Mouse (Mus musculus): Measurements from ENCODE around the gene Ablim2. TPM values are rescaled to one million over a fixed set of nuclear protein-coding genes. Genes with fewer than 3 reads are reported as not detected.

Gene Ablim2
- polyA plus RNA-seq, 2 experiments = 0.16 TPM; not detected in 1

- WGBS (ENCODE audit: insufficient replicate concordance) = 48% methylated on average over 13 of the region's 13 CpGs
- no peak overlapping the region for H3K9ac ChIP-seq (replicated peaks)
- no peak overlapping the region for H3K27ac ChIP-seq
- H3K4me3 ChIP-seq (ENCODE audit: insufficient read depth in 1 of 2, low read depth in 2 of 2, low read length in 2 of 2) = no peak overlapping the region
- H3K27me3 ChIP-seq (ENCODE audit: control insufficient read depth, insufficient read depth, low read length) = no peaks in the 10 kb centered on the region
- no peaks in the 10 kb centered on the region for H3K9me3 ChIP-seq (ENCODE audit: control insufficient read depth, low read length)
- ATAC-seq (ENCODE audit: insufficient read depth) (no peak), DNase-seq (ENCODE audit: low read depth in 3 of 3, low spot score in 3 of 3) (no peak)
- no peaks in the 10 kb centered on the region for H3K36me3 ChIP-seq (replicated peaks; ENCODE audit: control insufficient read depth, insufficient read depth, low read depth)
- H3K4me2 ChIP-seq (ENCODE audit: low read depth) = no peak overlapping the region
- H3K4me1 ChIP-seq (replicated peaks; ENCODE audit: control insufficient read depth in 2 of 2, insufficient read depth in 2 of 2, low read length in 1 of 2) = no peaks in the 10 kb centered on the region
- TF ChIP-seq EP300 (IDR thresholded peaks at IDR 0.05; ENCODE audit: low read depth) = no peak
- TF ChIP-seq CTCF (IDR thresholded peaks at IDR 0.05; ENCODE audit: low read depth) = no peak
Observed at GRCm38 (mm10) chr5:35741225-35741820, 16.4 kb upstream of the Ablim2 start.

- H3K9ac ChIP-seq (replicated peaks) = no peak overlapping the region
- no peaks in the 10 kb centered on the region for H3K27me3 ChIP-seq (ENCODE audit: control insufficient read depth, insufficient read depth, low read length)
- H3K4me2 ChIP-seq (ENCODE audit: low read depth) = no peak overlapping the region
- H3K4me1 ChIP-seq (replicated peaks; ENCODE audit: control insufficient read depth in 2 of 2, insufficient read depth in 2 of 2, low read length in 1 of 2) = no peaks in the 10 kb centered on the region
- no peaks in the 10 kb centered on the region for H3K36me3 ChIP-seq (replicated peaks; ENCODE audit: control insufficient read depth, insufficient read depth, low read depth)
- DNase-seq (ENCODE audit: low read depth in 3 of 3, low spot score in 3 of 3) (no peak), ATAC-seq (ENCODE audit: insufficient read depth) (no peak)
- H3K4me3 ChIP-seq (ENCODE audit: insufficient read depth in 1 of 2, low read depth in 2 of 2, low read length in 2 of 2) = no peak overlapping the region
- WGBS (ENCODE audit: insufficient replicate concordance) = 48% methylated on average over 8 of the region's 8 CpGs
- no peak overlapping the region for H3K27ac ChIP-seq
- no peaks in the 10 kb centered on the region for H3K9me3 ChIP-seq (ENCODE audit: control insufficient read depth, low read length)
- TF ChIP-seq EP300 (IDR thresholded peaks at IDR 0.05; ENCODE audit: low read depth) (no peak), CTCF (IDR thresholded peaks at IDR 0.05; ENCODE audit: low read depth) (no peak)
Observed at GRCm38 (mm10) chr5:35743238-35743951, 14.3 kb upstream of the Ablim2 start.

- H3K27ac ChIP-seq = no peak overlapping the region
- ATAC-seq (ENCODE audit: insufficient read depth) = no peak
Observed at GRCm38 (mm10) chr5:35743990-35744722, 13.5 kb upstream of the Ablim2 start.

GRCm38 (mm10) chr5:35745406-35745805 lies 12.3 kb upstream of the Ablim2 start:
- Histone ChIP-seq H3K4me3 (ENCODE audit: insufficient read depth in 1 of 2, low read depth in 2 of 2, low read length in 2 of 2) (no peak overlapping the region), H3K9me3 (ENCODE audit: control insufficient read depth, low read length) (no peaks in the 10 kb centered on the region), H3K4me1 (replicated peaks; ENCODE audit: control insufficient read depth in 2 of 2, insufficient read depth in 2 of 2, low read length in 1 of 2) (no peaks in the 10 kb centered on the region), H3K9ac (replicated peaks) (no peak overlapping the region), H3K27ac (no peak overlapping the region), H3K36me3 (replicated peaks; ENCODE audit: control insufficient read depth, insufficient read depth, low read depth) (no peaks in the 10 kb centered on the region), H3K27me3 (ENCODE audit: control insufficient read depth, insufficient read depth, low read length) (no peaks in the 10 kb centered on the region), H3K4me2 (ENCODE audit: low read depth) (no peak overlapping the region)
- no peak for DNase-seq (ENCODE audit: low read depth in 3 of 3, low spot score in 3 of 3)
- TF ChIP-seq EP300 (IDR thresholded peaks at IDR 0.05; ENCODE audit: low read depth) (no peak), CTCF (IDR thresholded peaks at IDR 0.05; ENCODE audit: low read depth) (no peak)
- 64% methylated on average over 5 of the region's 5 CpGs for WGBS (ENCODE audit: insufficient replicate concordance)
- no peak for ATAC-seq (ENCODE audit: insufficient read depth)

More at GRCm38 (mm10) chr5:35743990-35744722, 13.5 kb upstream of the Ablim2 start:
- WGBS (ENCODE audit: insufficient replicate concordance) = 55% methylated on average over 7 of the region's 7 CpGs
- no peaks in the 10 kb centered on the region for H3K9me3 ChIP-seq (ENCODE audit: control insufficient read depth, low read length)
- no peaks in the 10 kb centered on the region for H3K4me1 ChIP-seq (replicated peaks; ENCODE audit: control insufficient read depth in 2 of 2, insufficient read depth in 2 of 2, low read length in 1 of 2)
- DNase-seq (ENCODE audit: low read depth in 3 of 3, low spot score in 3 of 3) = no peak
- no peaks in the 10 kb centered on the region for H3K27me3 ChIP-seq (ENCODE audit: control insufficient read depth, insufficient read depth, low read length)
- no peak overlapping the region for H3K9ac ChIP-seq (replicated peaks)
- no peak overlapping the region for H3K4me3 ChIP-seq (ENCODE audit: insufficient read depth in 1 of 2, low read depth in 2 of 2, low read length in 2 of 2)
- H3K36me3 ChIP-seq (replicated peaks; ENCODE audit: control insufficient read depth, insufficient read depth, low read depth) = no peaks in the 10 kb centered on the region
- no peak overlapping the region for H3K4me2 ChIP-seq (ENCODE audit: low read depth)
- TF ChIP-seq CTCF (IDR thresholded peaks at IDR 0.05; ENCODE audit: low read depth) = no peak
- TF ChIP-seq EP300 (IDR thresholded peaks at IDR 0.05; ENCODE audit: low read depth) = no peak

GRCm38 (mm10) chr5:35746910-35747309 lies 10.8 kb upstream of the Ablim2 start:
- Histone ChIP-seq H3K36me3 (replicated peaks; ENCODE audit: control insufficient read depth, insufficient read depth, low read depth) (no peaks in the 10 kb centered on the region), H3K4me2 (ENCODE audit: low read depth) (no peak overlapping the region), H3K9me3 (ENCODE audit: control insufficient read depth, low read length) (no peaks in the 10 kb centered on the region), H3K27me3 (ENCODE audit: control insufficient read depth, insufficient read depth, low read length) (no peaks in the 10 kb centered on the region), H3K4me3 (ENCODE audit: insufficient read depth in 1 of 2, low read depth in 2 of 2, low read length in 2 of 2) (no peak overlapping the region), H3K9ac (replicated peaks) (no peak overlapping the region), H3K4me1 (replicated peaks; ENCODE audit: control insufficient read depth in 2 of 2, insufficient read depth in 2 of 2, low read length in 1 of 2) (no peaks in the 10 kb centered on the region), H3K27ac (no peak overlapping the region)
- no peak for ATAC-seq (ENCODE audit: insufficient read depth)
- DNase-seq (ENCODE audit: low read depth in 3 of 3, low spot score in 3 of 3) = no peak
- WGBS (ENCODE audit: insufficient replicate concordance) = 11% methylated on average over 4 of the region's 4 CpGs
- TF ChIP-seq CTCF (IDR thresholded peaks at IDR 0.05; ENCODE audit: low read depth) (peak; percentile 81), EP300 (IDR thresholded peaks at IDR 0.05; ENCODE audit: low read depth) (no peak)

Data from liver, embryonic 14.5 days (tissue).